Mouse (Mus musculus): ENCODE measurements around the gene Zfp609. TPM values are rescaled to one million over a fixed set of nuclear protein-coding genes. Genes with fewer than 3 reads are reported as not detected.

Zfp609 gene
- total RNA-seq, 2 experiments from 2014 or later, result 41.3 to 42.2 TPM

GRCm38 (mm10) chr9:65823716-65824462, 3.5 kb downstream of the Zfp609 start:
- no peak for DNase-seq (ENCODE audit: extremely low spot score in 1 of 2, low spot score in 2 of 2)
- intact Hi-C loops (cut with DNase I), result no loop called here

- DNase-seq (ENCODE audit: extremely low spot score in 1 of 2, low spot score in 2 of 2), result no peak
- intact Hi-C loops (cut with DNase I), result no loop called here
Observed at GRCm38 (mm10) chr9:65822011-65822410, 5.4 kb downstream of the Zfp609 start.

GRCm38 (mm10) chr9:65820301-65820700, 7.1 kb downstream of the Zfp609 start:
- DNase-seq (ENCODE audit: extremely low spot score in 1 of 2, low spot score in 2 of 2), result no peak
- intact Hi-C loops (cut with DNase I), result no loop called here

- intact Hi-C loops (cut with DNase I), result no loop called here
- no peak for DNase-seq (ENCODE audit: extremely low spot score in 1 of 2, low spot score in 2 of 2)
Observed at GRCm38 (mm10) chr9:65818402-65818801, 9.0 kb downstream of the Zfp609 start.

GRCm38 (mm10) chr9:65812841-65813240, 14.5 kb downstream of the Zfp609 start:
- no peak for DNase-seq (ENCODE audit: extremely low spot score in 1 of 2, low spot score in 2 of 2)
- intact Hi-C loops (cut with DNase I), result no loop called here

GRCm38 (mm10) chr9:65811784-65812183, 15.6 kb downstream of the Zfp609 start:
- intact Hi-C loops (cut with DNase I), result no loop called here
- DNase-seq (ENCODE audit: extremely low spot score in 1 of 2, low spot score in 2 of 2), result no peak

- intact Hi-C loops (cut with DNase I), result no loop called here
- no peak for DNase-seq (ENCODE audit: extremely low spot score in 1 of 2, low spot score in 2 of 2)
Observed at GRCm38 (mm10) chr9:65807818-65808217, 19.5 kb downstream of the Zfp609 start.

- DNase-seq (ENCODE audit: extremely low spot score in 1 of 2, low spot score in 2 of 2), result peak in 1 of 2 experiments; percentile 40
- intact Hi-C loops (cut with DNase I), result no loop called here
Observed at GRCm38 (mm10) chr9:65807251-65807650, 20.1 kb downstream of the Zfp609 start.

- DNase-seq (ENCODE audit: extremely low spot score in 1 of 2, low spot score in 2 of 2), result no peak
- intact Hi-C loops (cut with DNase I), result no loop called here
Observed at GRCm38 (mm10) chr9:65799770-65800169, 27.6 kb downstream of the Zfp609 start.

- intact Hi-C loops (cut with DNase I), result no loop called here
- DNase-seq (ENCODE audit: extremely low spot score in 1 of 2, low spot score in 2 of 2), result no peak
Observed at GRCm38 (mm10) chr9:65795651-65796050, 31.7 kb downstream of the Zfp609 start.

- intact Hi-C loops (cut with DNase I), result no loop called here
- DNase-seq (ENCODE audit: extremely low spot score in 1 of 2, low spot score in 2 of 2), result no peak
Observed at GRCm38 (mm10) chr9:65794313-65794712, 33.1 kb downstream of the Zfp609 start.

- intact Hi-C loops (cut with DNase I), result no loop called here
Observed at GRCm38 (mm10) chr9:65793506-65793905, 33.9 kb downstream of the Zfp609 start.

GRCm38 (mm10) chr9:65793086-65793485, 34.3 kb downstream of the Zfp609 start:
- DNase-seq (ENCODE audit: extremely low spot score in 1 of 2, low spot score in 2 of 2), result no peak
- intact Hi-C loops (cut with DNase I), result no loop called here

More at GRCm38 (mm10) chr9:65793506-65793905, 33.9 kb downstream of the Zfp609 start:
- DNase-seq (ENCODE audit: extremely low spot score in 1 of 2, low spot score in 2 of 2), result no peak

- no peak for DNase-seq (ENCODE audit: extremely low spot score in 1 of 2, low spot score in 2 of 2)
- intact Hi-C loops (cut with DNase I), result no loop called here
Observed at GRCm38 (mm10) chr9:65791846-65792245, 35.5 kb downstream of the Zfp609 start.

GRCm38 (mm10) chr9:65791106-65791505, 36.3 kb downstream of the Zfp609 start:
- DNase-seq (ENCODE audit: extremely low spot score in 1 of 2, low spot score in 2 of 2), result no peak
- intact Hi-C loops (cut with DNase I), result no loop called here

GRCm38 (mm10) chr9:65789788-65790187, 37.6 kb downstream of the Zfp609 start:
- DNase-seq (ENCODE audit: extremely low spot score in 1 of 2, low spot score in 2 of 2), result no peak
- intact Hi-C loops (cut with DNase I), result no loop called here

GRCm38 (mm10) chr9:65788556-65788955, 38.8 kb downstream of the Zfp609 start:
- intact Hi-C loops (cut with DNase I), result no loop called here

GRCm38 (mm10) chr9:65787829-65788344, 39.5 kb downstream of the Zfp609 start:
- no peak for DNase-seq (ENCODE audit: extremely low spot score in 1 of 2, low spot score in 2 of 2)
- intact Hi-C loops (cut with DNase I), result no loop called here

More at GRCm38 (mm10) chr9:65788556-65788955, 38.8 kb downstream of the Zfp609 start:
- DNase-seq (ENCODE audit: extremely low spot score in 1 of 2, low spot score in 2 of 2), result no peak

GRCm38 (mm10) chr9:65786885-65787787, 40.2 kb downstream of the Zfp609 start:
- no peak for DNase-seq (ENCODE audit: extremely low spot score in 1 of 2, low spot score in 2 of 2)
- intact Hi-C loops (cut with DNase I), result no loop called here

All from left cerebral cortex, postnatal 10 days (tissue).